Mouse (Mus musculus) cerebellum, postnatal 10 days (tissue): ENCODE results near the gene Hmgb1.

Experiments used
- DNase-seq, 2 experiments: peaks; one replicate each; pipeline ENCODE4 v3.0.0; 2021; ENCODE audit warnings: mixed read lengths in 2 of 2

Hmgb1 gene

GRCm38 (mm10) chr5:149016261-149016660 lies 168.0 kb downstream of the Hmgb1 start:
- DNase-seq: no peak

- peak; percentile 31 to 34 for DNase-seq
Measured at GRCm38 (mm10) chr5:149015335-149016201, 168.7 kb downstream of the Hmgb1 start.

- no peak for DNase-seq
Measured at GRCm38 (mm10) chr5:149014600-149015268, 169.6 kb downstream of the Hmgb1 start.

GRCm38 (mm10) chr5:149013817-149014508 lies 170.3 kb downstream of the Hmgb1 start:
- DNase-seq: no peak

GRCm38 (mm10) chr5:149009111-149009510 lies 175.2 kb downstream of the Hmgb1 start:
- DNase-seq: no peak

- no peak for DNase-seq
Measured at GRCm38 (mm10) chr5:149007295-149007646, 177.0 kb downstream of the Hmgb1 start.

- peak; percentile 100 for DNase-seq
Measured at GRCm38 (mm10) chr5:149006362-149007294, 177.7 kb downstream of the Hmgb1 start.

- DNase-seq: peak in 1 of 2 experiments; percentile 12
Measured at GRCm38 (mm10) chr5:149005701-149006361, 178.5 kb downstream of the Hmgb1 start.

- no peak for DNase-seq
Measured at GRCm38 (mm10) chr5:149005083-149005482, 179.2 kb downstream of the Hmgb1 start.

GRCm38 (mm10) chr5:149003137-149003536 lies 181.2 kb downstream of the Hmgb1 start:
- DNase-seq: no peak

- peak; percentile 34 to 42 for DNase-seq
Measured at GRCm38 (mm10) chr5:149002803-149003115, 181.5 kb downstream of the Hmgb1 start.

GRCm38 (mm10) chr5:149002034-149002802 lies 182.1 kb downstream of the Hmgb1 start:
- DNase-seq: no peak

GRCm38 (mm10) chr5:148999802-149000201 lies 184.5 kb downstream of the Hmgb1 start:
- DNase-seq: no peak

GRCm38 (mm10) chr5:148998512-148998911 lies 185.8 kb downstream of the Hmgb1 start:
- no peak for DNase-seq

- no peak for DNase-seq
Measured at GRCm38 (mm10) chr5:148996709-148997037, 187.6 kb downstream of the Hmgb1 start.
